Mouse (Mus musculus): ENCODE data around the gene Tmco1.

Gene Tmco1

DNA sequence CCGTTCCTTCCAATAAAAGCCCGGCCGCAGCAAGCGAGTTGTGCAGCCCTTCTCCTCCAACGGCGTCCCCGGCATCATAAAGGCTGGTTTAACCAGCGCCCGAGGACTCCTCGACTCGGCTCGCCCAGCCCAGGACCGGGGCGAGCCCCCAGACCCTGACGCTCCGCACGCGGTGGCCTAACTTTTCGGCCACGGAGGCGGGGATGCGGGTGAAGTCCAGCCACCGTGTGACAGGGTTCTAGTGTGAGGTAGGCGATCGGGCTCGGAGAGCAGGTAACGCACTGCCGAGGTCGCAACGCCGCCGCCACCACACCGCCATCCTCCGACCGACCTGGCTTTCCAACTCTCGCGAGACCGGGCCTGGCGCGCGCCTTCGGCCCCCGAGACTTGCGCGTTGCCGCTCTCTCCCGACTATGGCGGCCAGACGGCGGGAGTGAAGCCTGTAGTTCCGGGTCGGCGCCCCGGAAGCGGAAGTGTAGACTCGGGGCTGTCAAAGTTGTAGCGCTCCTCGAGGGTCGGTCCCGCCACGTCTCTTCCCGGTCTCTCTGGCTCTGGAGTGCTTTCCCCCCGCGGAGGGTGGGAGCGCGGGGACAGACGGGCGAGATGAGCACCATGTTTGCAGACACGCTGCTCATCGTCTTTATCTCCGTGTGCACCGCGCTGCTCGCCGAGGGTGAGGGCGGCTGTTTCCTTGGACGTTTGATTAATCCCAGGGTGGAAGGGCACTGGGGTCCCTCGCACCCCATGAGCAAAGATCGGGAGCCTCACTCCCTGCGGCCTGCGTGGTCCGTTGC lies at the start of gene Tmco1:
Tmco1 (plus strand) TSS at position 118 of the 794 bp plus-strand sequence.
- DNase-seq = peak; percentile 99

DNA sequence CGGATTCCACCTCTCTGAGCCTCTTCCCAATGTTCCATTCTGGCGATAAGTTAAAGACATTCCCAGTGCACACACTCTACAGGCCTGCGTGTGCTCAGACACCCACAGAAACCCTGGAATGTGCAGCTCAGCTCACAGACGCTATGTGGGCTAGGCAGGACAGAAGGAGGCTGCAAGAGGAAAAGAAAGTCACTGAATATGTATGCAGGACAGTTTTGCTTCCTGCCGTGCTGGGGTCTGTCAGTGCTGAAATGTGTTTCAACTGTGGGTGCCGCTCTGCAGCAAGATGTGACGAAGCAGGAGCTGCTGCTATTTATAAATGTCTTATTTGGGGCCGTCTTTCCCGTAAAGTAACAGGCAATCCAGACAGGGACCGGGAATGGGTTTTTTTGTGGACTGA lies 48.5 kb upstream of the Tmco1 start:
- no peak for DNase-seq

DNA sequence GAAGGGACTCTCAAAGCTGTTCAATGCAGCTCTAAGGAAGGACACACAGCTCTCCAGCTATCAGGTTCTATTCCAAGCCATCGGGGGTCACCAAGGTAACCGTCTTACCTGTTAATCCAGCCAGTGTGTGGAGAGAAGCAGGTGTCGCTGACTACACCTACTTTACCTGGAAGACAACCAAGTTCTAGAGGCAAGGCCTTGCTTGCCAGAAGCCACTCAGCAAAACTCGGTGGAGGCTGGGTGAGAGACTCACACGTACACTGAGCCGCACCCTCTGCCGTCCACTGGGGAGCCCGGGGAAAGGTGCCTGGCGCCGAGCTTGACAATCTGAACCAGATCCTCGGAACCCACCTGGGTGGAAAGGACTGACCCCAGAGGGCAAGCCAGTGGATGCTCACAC lies 46.4 kb upstream of the Tmco1 start:
- peak in 1 of 2 experiments; percentile 29 for DNase-seq

- peak; percentile 53 to 59 for DNase-seq
Measured at GRCm38 (mm10) chr1:167262489-167263041, 45.6 kb upstream of the Tmco1 start.

GRCm38 (mm10) chr1:167265366-167265765 lies 42.8 kb upstream of the Tmco1 start:
- DNase-seq = no peak

- no peak for DNase-seq
Measured at GRCm38 (mm10) chr1:167266720-167267119, 41.5 kb upstream of the Tmco1 start.

GRCm38 (mm10) chr1:167268360-167269063 lies 39.7 kb upstream of the Tmco1 start:
- no peak for DNase-seq

GRCm38 (mm10) chr1:167269350-167269811 lies 38.8 kb upstream of the Tmco1 start:
- no peak for DNase-seq

GRCm38 (mm10) chr1:167269856-167270270 lies 38.3 kb upstream of the Tmco1 start:
- peak; percentile 80 to 84 for DNase-seq

DNA sequence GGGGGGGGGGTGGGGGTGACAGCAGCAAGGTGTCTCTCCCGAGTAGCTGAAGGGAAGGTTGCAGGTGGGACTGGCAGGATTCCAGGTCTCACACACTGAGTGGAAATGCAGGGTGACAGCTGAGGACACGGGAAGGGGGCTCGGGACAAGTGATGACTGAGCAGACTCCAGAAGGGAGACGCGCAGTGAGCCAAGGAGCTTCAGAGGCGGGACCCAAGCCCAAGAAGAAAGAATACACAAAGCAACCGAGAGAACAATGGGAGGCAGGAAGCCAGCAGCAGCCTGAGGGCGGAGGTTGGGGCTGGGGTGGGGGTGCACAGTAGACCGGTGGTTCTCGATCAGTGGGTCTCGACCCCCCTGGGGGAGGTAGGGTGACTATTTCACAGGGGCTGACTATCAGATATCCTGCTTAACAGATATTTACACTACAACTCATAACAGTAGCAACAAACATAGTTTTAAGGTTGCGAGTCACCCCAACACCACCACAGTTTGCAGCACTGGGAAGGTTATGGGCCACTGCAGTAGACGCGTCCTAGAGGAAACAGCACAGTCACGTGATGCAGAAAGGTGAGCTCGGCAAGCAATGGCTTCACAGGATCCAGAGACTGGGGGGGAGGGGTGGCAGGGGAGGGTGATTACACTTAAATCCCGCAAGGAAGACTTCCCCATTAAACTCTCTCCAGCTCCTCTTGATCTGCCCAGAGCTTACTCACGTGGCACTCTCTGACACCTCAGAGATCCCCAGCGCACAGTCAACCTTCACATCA lies 37.7 kb upstream of the Tmco1 start:
- peak; percentile 68 to 76 for DNase-seq

DNA sequence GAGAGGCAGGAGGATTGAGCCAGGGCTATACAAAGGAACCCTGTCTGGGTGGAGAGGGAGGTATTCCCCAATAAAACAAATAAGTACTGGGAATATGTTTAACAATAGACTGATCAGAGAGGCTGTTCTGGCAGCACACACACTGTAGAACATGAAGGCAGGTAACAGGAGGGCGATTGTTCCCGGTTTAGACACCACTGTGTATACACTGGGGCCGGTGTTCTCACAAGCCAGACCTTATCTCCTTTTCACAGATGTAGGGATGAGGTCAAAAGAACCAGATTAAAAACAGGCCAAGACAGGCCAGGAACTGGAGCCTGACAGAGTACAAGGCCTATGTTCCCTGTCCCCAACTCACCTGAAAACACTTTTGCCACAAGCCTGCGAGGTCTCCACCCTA lies 36.9 kb upstream of the Tmco1 start:
- DNase-seq = no peak

GRCm38 (mm10) chr1:167271841-167272240 lies 36.3 kb upstream of the Tmco1 start:
- no peak for DNase-seq

DNA sequence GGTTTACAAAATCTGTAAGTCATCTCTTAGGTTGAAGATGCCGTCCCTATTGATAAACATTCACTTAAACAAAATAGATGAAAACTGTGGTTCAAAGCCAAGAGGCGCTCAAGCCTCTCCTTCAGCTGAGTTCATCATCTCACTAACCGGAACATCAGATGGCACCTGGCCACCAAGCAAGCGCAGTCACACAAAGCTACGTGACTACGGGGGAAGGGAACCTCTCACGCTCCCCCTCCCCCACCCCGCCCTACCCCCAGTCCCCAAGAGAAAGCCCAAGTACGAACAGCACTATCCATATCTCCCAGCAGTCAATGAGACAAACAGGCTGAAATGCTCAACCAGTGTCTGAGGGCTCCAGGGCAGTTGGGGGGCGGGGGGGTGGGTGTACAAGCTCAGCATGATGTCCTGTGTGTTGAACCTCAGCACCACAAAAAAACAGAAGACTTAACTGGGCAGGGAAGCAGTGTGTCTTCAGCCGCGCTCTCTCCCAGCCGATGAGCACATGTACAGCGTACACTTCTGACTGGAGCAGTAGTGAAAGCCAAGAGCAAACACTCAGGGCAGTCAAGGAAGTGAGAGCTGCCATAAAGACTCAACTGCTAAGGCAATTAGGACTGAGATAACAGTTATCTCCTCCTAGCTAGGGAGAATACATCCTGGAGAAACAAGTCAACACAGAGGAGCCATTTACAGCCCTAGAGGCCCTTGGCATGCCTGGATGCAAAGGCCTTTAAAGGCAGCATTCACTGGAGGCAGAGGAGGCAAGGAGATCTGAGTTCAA lies 34.6 kb upstream of the Tmco1 start:
- DNase-seq = peak in 1 of 2 experiments; percentile 55

GRCm38 (mm10) chr1:167274646-167275390 lies 33.4 kb upstream of the Tmco1 start:
- no peak for DNase-seq

- DNase-seq = no peak
Measured at GRCm38 (mm10) chr1:167278395-167278794, 29.8 kb upstream of the Tmco1 start.

DNA sequence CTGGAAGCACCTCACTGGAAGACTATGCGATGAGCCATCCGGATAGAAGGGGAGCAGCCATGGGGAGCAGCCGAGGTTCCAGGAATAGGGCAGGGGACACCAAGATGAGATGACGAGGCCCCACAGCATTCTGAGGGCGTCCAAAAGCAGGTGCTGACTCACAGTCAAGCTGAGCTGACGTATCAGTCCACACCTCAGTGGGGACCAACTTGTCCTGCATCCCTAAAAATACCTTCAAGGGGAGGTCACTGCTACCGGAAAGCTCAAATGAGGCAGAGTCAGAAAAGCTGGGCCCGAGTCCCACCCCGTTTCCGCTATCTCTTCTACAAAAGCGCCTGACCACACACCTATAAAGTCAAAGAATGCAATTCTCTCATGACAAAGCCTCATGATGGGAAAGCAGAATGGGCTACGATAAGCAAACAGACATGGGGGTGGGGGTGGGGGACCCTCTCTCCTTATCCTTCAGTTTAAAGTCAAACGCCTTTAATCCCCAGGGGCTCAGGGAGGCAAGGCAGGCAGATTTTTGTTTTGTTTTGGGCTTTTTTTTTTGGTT lies 28.9 kb upstream of the Tmco1 start:
- DNase-seq = no peak

DNA sequence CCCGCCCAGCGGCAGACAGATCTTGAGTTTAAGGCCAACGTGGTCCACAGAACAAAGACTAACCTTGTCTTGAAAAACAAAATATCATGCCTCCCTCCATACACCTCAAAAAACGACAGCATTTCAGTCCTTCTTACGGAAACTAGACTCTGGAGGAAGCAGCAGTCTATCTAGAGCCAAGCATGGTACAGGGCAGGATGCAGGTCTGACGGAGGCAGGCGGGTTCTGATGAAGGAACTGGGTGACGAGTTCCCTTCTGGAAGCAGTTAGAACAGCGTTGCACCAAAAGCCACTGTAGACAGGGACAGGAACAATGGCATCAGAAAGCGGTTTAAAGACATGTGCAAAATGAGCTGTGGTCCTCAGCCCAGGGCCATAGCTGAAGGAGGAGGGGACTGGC lies 28.1 kb upstream of the Tmco1 start:
- no peak for DNase-seq

- no peak for DNase-seq
Measured at GRCm38 (mm10) chr1:167282112-167282511, 26.1 kb upstream of the Tmco1 start.

DNA sequence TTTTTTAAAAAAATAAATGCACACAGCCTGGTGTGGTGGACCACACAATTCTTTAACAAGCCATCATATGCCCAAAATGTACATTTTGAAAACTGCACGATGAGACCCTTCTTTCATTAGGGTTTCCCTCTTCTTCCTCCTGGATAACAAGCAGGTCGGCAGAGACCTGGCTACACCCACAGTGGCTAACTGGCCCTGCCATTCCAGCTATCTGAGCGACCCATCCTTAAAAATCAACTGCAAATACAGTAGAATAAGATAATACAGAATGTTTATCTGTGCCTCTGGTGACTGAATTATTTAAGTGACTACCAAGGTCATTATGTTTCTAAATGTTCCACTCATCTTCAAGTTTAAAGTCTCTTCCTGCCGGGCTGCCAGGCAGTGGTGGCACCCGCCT lies 25.4 kb upstream of the Tmco1 start:
- DNase-seq = no peak

DNA sequence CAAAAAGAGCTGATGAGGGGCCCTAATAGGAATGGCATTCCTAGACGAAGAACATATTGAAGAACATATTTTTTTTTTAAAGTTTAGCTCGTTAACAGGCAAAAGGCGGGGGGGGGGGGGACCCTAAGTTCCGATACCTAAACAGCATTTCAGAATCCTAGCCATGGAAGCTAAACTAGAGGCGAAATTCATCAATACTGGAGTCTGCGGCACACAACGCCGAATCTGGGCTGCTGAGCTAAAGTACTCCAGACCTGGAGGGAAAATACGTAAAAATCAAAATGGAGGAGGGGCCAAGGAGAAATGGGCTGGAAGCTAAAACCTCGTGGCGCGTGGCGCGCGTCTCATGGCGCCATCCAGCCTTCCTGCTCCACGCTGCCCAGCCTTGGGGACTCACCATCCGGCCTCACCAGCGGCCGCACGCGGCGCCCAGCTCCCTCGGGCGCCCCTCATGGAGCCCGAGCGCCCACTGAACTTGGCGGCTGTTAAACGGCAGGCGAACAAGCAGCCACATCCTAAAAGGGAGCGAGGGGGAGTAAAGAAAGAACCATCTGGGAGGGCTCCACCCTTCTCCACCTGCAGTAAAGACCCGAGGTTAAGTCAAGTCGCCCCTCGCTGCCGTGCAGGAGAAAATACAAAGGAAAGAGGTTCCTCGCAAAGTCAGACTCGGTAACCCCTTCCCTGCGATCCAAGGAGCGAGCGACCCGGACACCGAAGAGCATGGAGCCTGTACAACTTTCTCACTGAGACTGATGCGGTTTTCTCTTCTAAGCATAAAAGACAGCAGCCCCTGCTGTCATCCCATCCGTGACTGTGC lies 24.5 kb upstream of the Tmco1 start:
- DNase-seq = peak; percentile 58 to 68
